Mouse (Mus musculus) stomach, embryonic 16.5 days (tissue): ENCODE results near the gene P2ry6. TPM values are rescaled to one million over a fixed set of nuclear protein-coding genes. Genes with fewer than 3 reads are reported as not detected.

Experiments used
- ATAC-seq: fragments of 200-750 bp; cut with Nextera tagmentation; 2 replicates; pipeline ENCODE4 v1.8.0; 2017; ENCODE audit warnings: moderate number of reproducible peaks, moderate TSS enrichment; ENCODE audit not compliant: insufficient read depth, low FRiP score
- H3K27ac ChIP-seq: fragments of 300-500 bp; sonication (generic); 2 replicates; pipeline ENCODE4 v1.5.1; 2014; ENCODE audit warnings: low read length
- H3K27me3 ChIP-seq: fragments of 300-500 bp; sonication (generic); 2 replicates; pipeline ENCODE4 v1.6.1; 2014; ENCODE audit warnings: low read length, control low read depth, mixed read lengths; ENCODE audit not compliant: control insufficient read depth, insufficient read depth
- H3K36me3 ChIP-seq: fragments of 300-500 bp; sonication (generic); 2 replicates; pipeline ENCODE4 v1.6.1; 2014; ENCODE audit warnings: low read length; ENCODE audit not compliant: control insufficient read depth, insufficient read depth
- H3K4me1 ChIP-seq: fragments of 300-500 bp; sonication (generic); 2 replicates; pipeline ENCODE4 v1.6.1; 2014; ENCODE audit warnings: low read length, control low read depth, mixed read lengths; ENCODE audit not compliant: control insufficient read depth, insufficient read depth
- H3K4me2 ChIP-seq: fragments of 300-500 bp; sonication (generic); 2 replicates; pipeline ENCODE4 v1.6.1; 2014; ENCODE audit warnings: low read depth, low read length, mixed read lengths
- H3K4me3 ChIP-seq: fragments of 300-500 bp; sonication (generic); replicated peaks from 2 replicates; pipeline ENCODE4 v1.5.1; 2014; ENCODE audit warnings: mild to moderate bottlenecking, low read length
- H3K9ac ChIP-seq: fragments of 300-500 bp; sonication (generic); 2 replicates; pipeline ENCODE4 v1.6.1; 2014; ENCODE audit warnings: low read length
- H3K9me3 ChIP-seq: fragments of 300-500 bp; sonication (generic); replicated peaks from 2 replicates; pipeline ENCODE4 v1.6.1; 2016; ENCODE audit warnings: low read length, control low read depth; ENCODE audit not compliant: control insufficient read depth
- WGBS: fragments of 180-500 bp; shearing (Covaris S2); extraction: QIAGEN DNeasy Blood & Tissue Kit; methylation state at CpG from one replicate; pipeline ENCODE4 v1.1.7; 2014; 5-methylcytosine and 5-hydroxymethylcytosine counted together
- polyA plus RNA-seq: library from polyadenylated mRNA; unstranded; fragments of >200 nt; fragmentation: Nextera tagmentation; extraction: Ambion mirVana; gene quantifications from 2 replicates; pipeline ENCODE4 v1.2.1, GENCODE M21; 2015

P2ry6 gene
- polyA plus RNA-seq, 1 experiment from 2014 or later, result 7.9 TPM

DNA sequence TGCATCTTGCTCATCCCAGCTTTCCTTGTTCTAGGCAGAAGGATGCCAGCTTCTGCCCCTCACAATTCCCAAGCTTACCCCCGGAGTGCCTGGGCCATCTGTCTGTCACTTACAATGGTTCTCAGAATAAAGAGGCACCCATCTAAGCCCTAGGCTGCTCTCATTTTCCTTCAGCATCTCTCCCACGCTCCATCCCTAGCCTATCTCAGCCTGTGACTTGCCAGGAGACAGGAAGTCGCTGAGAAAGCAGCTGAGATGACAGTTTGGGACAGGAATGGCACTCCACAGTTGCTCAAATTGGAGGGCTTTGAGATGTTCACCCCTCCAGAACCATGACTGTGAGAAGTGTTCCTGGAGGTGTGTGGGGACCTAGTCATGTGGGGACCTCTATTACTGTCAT lies 1.6 kb downstream of the P2ry6 start:
- H3K9ac ChIP-seq, result no peak overlapping the region
- H3K4me3 ChIP-seq, result no peak overlapping the region
- 0 out of 2 replicates have a peak, but pooled peaks cover 4% of the 10 kb centered on the region for H3K27me3 ChIP-seq
- H3K9me3 ChIP-seq, result no peaks in the 10 kb centered on the region
- no peak for ATAC-seq
- 53% methylated on average over 3 of the region's 3 CpGs for WGBS
- H3K36me3 ChIP-seq, result no peaks in the 10 kb centered on the region
- H3K4me2 ChIP-seq, result no peak overlapping the region
- H3K4me1 ChIP-seq, result peaks cover 11% of the 10 kb centered on the region
- H3K27ac ChIP-seq, result no peak overlapping the region

DNA sequence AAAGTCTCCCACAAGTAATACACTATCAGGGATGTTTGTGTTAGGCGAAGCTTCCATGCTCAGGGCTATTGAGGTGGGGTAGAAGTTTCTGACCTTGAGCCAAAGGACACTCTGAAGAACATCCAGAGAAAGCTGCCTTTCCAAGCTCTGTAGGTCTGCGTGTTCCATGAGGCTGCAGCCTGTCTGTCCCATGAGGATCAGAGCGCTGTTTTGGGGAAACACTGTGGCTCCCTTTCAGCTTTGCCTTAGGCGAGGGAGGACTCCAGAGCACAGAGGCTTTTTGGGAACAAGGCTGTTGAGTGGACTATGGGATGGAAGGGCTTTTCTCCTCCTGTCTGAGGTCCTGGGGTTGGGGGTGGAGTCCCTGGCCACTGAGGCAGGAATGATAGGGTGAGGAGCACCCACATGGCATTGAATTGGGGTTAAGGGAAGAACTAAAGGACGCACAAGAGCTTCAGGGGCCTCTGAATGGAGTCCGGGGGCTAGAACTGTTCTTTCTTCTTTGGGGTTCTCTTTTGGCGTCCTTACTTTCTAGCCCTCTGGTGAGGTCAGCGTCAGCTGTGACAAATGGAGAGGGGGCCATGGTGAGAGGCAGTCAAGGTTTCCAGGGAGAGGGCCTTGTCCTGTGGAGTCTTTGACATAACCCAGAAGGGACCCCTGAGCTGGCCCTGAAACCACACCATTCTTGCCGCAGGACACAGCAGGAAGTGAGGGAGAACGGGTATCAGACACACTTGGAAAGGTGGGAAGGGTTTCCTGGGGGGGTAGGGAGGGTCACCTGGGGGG lies 5.4 kb downstream of the P2ry6 start:
- Histone ChIP-seq H3K4me1 (peaks cover 3% of the 10 kb centered on the region; the same call in 1 of the 2 replicates), H3K9me3 (no peaks in the 10 kb centered on the region), H3K27me3 (0 out of 2 replicates have a peak, but pooled peaks cover 4% of the 10 kb centered on the region), H3K4me2 (no peak overlapping the region), H3K27ac (no peak overlapping the region), H3K9ac (no peak overlapping the region), H3K36me3 (no peaks in the 10 kb centered on the region), H3K4me3 (no peak overlapping the region)
- no peak for ATAC-seq
- WGBS, result 75% methylated on average over 10 of the region's 10 CpGs

DNA sequence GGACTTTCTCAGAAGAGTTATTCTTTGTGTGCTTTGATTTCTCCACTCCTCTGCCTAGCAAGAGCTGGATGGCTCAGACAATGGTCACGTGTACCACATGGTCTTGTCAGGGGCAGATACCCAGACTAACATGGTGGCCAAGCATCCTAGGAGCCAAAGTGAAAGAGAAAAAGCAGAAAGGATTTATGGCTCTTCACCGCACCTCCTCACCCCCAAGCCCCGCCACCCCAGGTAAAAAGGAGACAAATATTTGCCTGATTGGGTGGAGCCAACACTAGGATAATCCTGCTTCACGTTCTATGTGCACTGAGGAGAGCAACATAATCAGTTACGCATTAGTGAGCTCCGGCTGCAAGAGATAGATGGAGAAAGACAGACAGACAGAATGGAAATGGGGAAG lies 6.1 kb downstream of the P2ry6 start:
- H3K4me3 ChIP-seq, result no peak overlapping the region
- H3K9me3 ChIP-seq, result no peaks in the 10 kb centered on the region
- no peak overlapping the region for H3K4me2 ChIP-seq
- ATAC-seq, result no peak
- WGBS, result 60% methylated on average over 6 of the region's 6 CpGs
- H3K27ac ChIP-seq, result no peak overlapping the region
- no peak overlapping the region for H3K9ac ChIP-seq
- H3K36me3 ChIP-seq, result no peaks in the 10 kb centered on the region
- 0 out of 2 replicates have a peak, but pooled peaks cover 4% of the 10 kb centered on the region for H3K27me3 ChIP-seq
- H3K4me1 ChIP-seq, result no peaks in the 10 kb centered on the region

DNA sequence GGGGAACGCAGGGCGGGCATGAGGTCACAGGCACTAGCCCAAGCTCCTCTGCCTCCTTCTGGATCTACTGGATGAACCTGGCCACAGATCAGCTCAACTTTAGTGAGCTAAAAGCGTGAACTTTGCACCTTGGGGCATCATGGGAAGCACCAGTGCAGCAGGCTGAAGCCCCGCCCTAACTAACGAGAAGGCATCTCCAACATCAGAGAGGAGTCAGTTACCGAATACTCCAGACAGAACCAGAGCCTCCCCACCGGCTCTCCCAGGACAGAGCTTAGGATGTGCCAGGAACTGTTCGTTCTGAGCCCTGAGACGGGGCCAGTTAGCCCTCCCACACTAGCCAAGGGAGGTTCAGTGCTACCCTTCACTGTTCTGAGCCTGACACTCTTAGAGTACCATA lies 6.6 kb downstream of the P2ry6 start:
- Histone ChIP-seq H3K4me1 (no peaks in the 10 kb centered on the region), H3K9ac (no peak overlapping the region), H3K27me3 (0 out of 2 replicates have a peak, but pooled peaks cover 1% of the 10 kb centered on the region), H3K27ac (no peak overlapping the region), H3K9me3 (no peaks in the 10 kb centered on the region), H3K36me3 (no peaks in the 10 kb centered on the region), H3K4me2 (no peak overlapping the region), H3K4me3 (no peak overlapping the region)
- ATAC-seq, result no peak
- 76% methylated on average over 9 of the region's 9 CpGs for WGBS

DNA sequence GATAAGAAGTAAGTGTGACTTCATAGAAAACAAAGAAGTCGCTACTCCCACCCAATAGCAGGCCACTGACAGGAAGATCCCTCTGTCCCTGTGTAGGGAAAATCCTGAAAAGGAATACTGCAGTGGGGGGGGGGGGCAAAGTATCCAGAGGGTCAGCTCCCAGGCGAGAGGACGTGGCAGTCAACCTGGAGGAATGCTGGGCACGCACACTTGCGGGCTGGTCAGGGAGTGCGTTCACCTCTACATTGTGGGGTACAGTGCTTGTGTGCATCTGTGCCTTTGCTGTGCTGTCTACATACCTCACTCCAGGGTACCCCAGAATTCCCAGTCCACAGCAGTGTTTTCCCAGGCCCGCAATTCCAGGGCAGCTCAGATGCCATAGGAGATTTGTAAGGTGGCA lies 8.4 kb downstream of the P2ry6 start:
- Histone ChIP-seq H3K9ac (no peak overlapping the region), H3K27me3 (no peaks in the 10 kb centered on the region), H3K9me3 (no peaks in the 10 kb centered on the region), H3K36me3 (no peaks in the 10 kb centered on the region), H3K4me2 (no peak overlapping the region), H3K27ac (no peak overlapping the region), H3K4me1 (no peaks in the 10 kb centered on the region), H3K4me3 (no peak overlapping the region)
- ATAC-seq, result no peak
- 90% methylated on average over 7 of the region's 7 CpGs for WGBS

DNA sequence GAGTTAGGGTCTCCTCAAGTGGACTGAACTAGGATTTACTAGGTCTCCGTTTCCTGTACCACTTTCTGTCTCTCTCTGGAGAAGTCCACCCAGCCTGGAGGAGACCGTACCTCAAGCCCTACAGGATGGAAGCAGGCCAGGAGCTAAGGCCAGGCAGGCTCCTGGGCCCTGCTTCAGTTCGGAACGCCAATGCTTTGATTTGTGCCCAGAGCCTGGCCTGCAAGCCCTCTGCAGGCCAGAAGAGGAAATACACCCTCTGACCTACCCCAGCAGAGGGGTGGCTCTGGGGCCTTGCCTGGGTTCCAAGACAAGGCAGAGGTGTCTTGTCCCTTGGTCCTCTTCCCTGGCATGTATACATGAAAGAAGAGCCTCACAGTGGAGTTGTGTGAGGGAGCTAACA lies 9.4 kb downstream of the P2ry6 start:
- no peak overlapping the region for H3K27ac ChIP-seq
- no peak overlapping the region for H3K4me3 ChIP-seq
- H3K9ac ChIP-seq, result no peak overlapping the region
- 22% methylated on average over 4 of the region's 4 CpGs for WGBS
- H3K4me1 ChIP-seq, result no peaks in the 10 kb centered on the region
- ATAC-seq, result peak; percentile 35; the same call in 1 of the 2 replicates
- no peaks in the 10 kb centered on the region for H3K27me3 ChIP-seq
- H3K36me3 ChIP-seq, result no peaks in the 10 kb centered on the region
- H3K9me3 ChIP-seq, result no peaks in the 10 kb centered on the region
- H3K4me2 ChIP-seq, result no peak overlapping the region

DNA sequence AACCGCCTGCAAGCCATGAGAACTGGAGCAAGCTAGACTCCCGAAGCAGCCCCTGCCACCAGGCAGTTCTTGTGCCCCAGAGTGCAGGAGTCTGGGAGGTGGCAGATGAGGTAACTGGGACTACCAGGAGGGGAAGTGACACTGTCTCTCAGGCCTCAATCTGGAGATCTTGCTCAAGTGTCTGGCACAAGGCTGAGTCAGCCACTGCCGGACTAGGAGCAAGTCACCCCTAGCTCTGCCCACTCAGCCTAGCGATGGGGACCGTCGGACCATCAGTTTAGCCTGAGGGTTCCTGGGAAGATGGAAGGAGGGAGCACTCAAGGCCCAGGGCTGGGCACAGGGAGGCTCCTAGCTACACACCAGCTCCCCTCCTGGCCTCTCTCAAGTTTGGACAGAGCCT lies 10.2 kb downstream of the P2ry6 start:
- no peaks in the 10 kb centered on the region for H3K4me1 ChIP-seq
- 80% methylated on average over 6 of the region's 6 CpGs for WGBS
- ATAC-seq, result no peak
- peak overlapping the region; percentile 6 for H3K4me3 ChIP-seq
- no peaks in the 10 kb centered on the region for H3K36me3 ChIP-seq
- H3K9ac ChIP-seq, result peak overlapping the region; percentile 11; the same call in 1 of the 2 replicates
- H3K4me2 ChIP-seq, result no peak overlapping the region
- H3K27ac ChIP-seq, result peak overlapping the region; percentile 17; the same call in 1 of the 2 replicates
- H3K9me3 ChIP-seq, result no peaks in the 10 kb centered on the region
- no peaks in the 10 kb centered on the region for H3K27me3 ChIP-seq

DNA sequence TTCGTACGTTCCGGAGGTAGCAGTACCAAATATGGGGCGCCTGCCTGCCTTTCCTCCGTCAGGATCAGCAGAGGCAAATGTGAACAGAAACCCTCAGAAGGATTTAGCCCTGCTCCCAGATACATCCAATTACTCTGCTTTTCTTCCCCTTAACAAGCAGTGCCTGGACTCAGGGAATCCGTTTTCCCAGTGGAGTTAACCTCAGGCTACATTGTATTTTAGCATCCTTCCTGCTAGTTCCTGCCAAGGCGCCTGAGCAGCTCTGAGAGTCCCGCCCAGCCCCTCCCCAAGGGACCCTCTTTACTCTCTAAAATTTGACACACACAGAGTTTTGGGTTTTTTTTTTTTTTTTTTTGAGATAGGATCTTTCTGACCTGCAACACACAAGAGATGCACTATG lies 11.1 kb downstream of the P2ry6 start:
- no peak overlapping the region for H3K4me2 ChIP-seq
- H3K27ac ChIP-seq, result peak overlapping the region; percentile 15; the same call in 1 of the 2 replicates
- H3K27me3 ChIP-seq, result no peaks in the 10 kb centered on the region
- no peaks in the 10 kb centered on the region for H3K4me1 ChIP-seq
- no peak overlapping the region for H3K4me3 ChIP-seq
- ATAC-seq, result no peak
- 69% methylated on average over 8 of the region's 8 CpGs for WGBS
- H3K9ac ChIP-seq, result 0 out of 2 replicates have a peak overlapping the region, but pooled peaks have one; percentile 10
- H3K36me3 ChIP-seq, result no peaks in the 10 kb centered on the region
- H3K9me3 ChIP-seq, result no peaks in the 10 kb centered on the region

DNA sequence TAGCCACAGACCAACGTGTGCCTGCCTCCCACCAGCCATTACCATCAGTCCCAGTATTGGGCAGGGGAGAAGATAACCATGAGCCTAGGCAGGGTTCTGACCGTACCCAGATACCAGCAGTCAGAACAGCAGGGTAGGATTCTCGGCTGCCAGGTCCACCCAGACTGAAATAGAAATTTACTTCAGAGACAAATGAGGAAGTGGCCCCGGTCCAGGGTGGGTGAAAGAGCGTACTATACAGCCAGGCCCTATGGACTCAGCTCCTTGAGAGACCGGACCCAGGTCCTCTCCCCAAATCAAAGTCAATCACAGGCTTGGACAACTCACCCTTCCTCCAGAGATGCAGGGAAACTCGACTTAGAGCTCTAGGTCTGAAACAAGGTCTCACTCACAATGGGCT lies 13.3 kb downstream of the P2ry6 start:
- no peak for ATAC-seq
- Histone ChIP-seq H3K27me3 (no peaks in the 10 kb centered on the region), H3K36me3 (no peaks in the 10 kb centered on the region), H3K9ac (no peak overlapping the region), H3K4me3 (no peak overlapping the region), H3K4me1 (no peaks in the 10 kb centered on the region), H3K4me2 (no peak overlapping the region), H3K27ac (no peak overlapping the region), H3K9me3 (no peaks in the 10 kb centered on the region)
- 63% methylated on average over 7 of the region's 7 CpGs for WGBS
